Mouse (Mus musculus) cerebellum, adult 2 months (tissue): ENCODE data around the gene Srr.

Experiments used
- CTCF ChIP-seq: fragments of 200-500 bp; IDR thresholded peaks from 2 replicates; pipeline ENCODE4 v1.5.1; 2011; ENCODE audit warnings: low read depth, mild to moderate bottlenecking, control low read depth, low read length, moderate library complexity, borderline replicate concordance; ENCODE audit not compliant: insufficient read depth
- POLR2A ChIP-seq: fragments of 200-500 bp; IDR thresholded peaks from 2 replicates; pipeline ENCODE4 v1.6.1; 2011; ENCODE audit warnings: low read length, control low read depth, borderline replicate concordance; ENCODE audit not compliant: insufficient read depth

DNA sequence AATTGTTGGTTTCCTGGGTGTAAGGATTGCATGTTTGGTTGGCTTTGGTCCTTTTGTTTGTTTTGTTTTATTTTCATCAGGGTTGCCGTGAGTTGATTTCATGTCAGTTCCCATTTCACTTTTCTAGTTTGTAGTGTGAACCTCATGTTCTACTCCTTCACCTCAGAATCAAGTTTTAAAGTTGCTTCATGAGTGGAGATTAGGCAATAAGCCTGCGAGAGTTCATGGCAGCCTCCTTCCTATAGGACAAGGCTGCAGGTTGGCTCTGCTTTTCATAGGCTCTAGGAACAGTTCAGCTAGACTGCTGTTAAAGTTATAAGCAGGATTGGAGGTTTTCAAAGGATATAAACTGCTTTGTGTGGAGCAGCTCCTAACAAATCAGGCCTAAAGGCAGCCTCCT is 33.8 kb upstream of the Srr start:
- TF ChIP-seq CTCF (no peak), POLR2A (no peak)
